Mouse (Mus musculus) limb, embryonic 14.5 days (tissue): ENCODE measurements around the gene Btbd35f22. TPM values are rescaled to one million over a fixed set of nuclear protein-coding genes. Genes with fewer than 3 reads are reported as not detected.
"Not testable (repeated sequence)": the region's sequence is repeated elsewhere in the genome, so short reads cannot be mapped to it uniquely, and the experiment has no call there.

Experiments
- ATAC-seq: fragments of 200-750 bp; cut with Nextera tagmentation; 2 replicates; pipeline ENCODE4 v1.8.0; 2017; ENCODE audit warnings: low read depth, moderate number of reproducible peaks, moderate TSS enrichment; ENCODE audit not compliant: low FRiP score
- DNase-seq: peaks from one replicate; pipeline ENCODE4 v3.0.0-alpha.2; 2015; ENCODE audit warnings: low spot score
- H3K27ac ChIP-seq: fragments of 300-500 bp; sonication (generic); replicated peaks from 2 replicates; pipeline ENCODE4 v1.5.1; 2014; ENCODE audit warnings: low read depth, mild to moderate bottlenecking, low read length, moderate library complexity, mixed read lengths
- H3K27me3 ChIP-seq: fragments of 300-500 bp; sonication (generic); 2 replicates; pipeline ENCODE4 v1.6.1; 2014; ENCODE audit warnings: low read length, mixed read lengths; ENCODE audit not compliant: control insufficient read depth, insufficient read depth
- H3K36me3 ChIP-seq: fragments of 300-500 bp; sonication (generic); 2 replicates; pipeline ENCODE4 v1.6.1; 2014; ENCODE audit warnings: mild to moderate bottlenecking, low read length, moderate library complexity, mixed read lengths; ENCODE audit not compliant: control insufficient read depth, insufficient read depth
- H3K4me1 ChIP-seq: fragments of 300-500 bp; sonication (generic); 2 replicates; pipeline ENCODE4 v1.6.1; 2014; ENCODE audit warnings: antibody characterized with exemption, low read length, mixed read lengths; ENCODE audit not compliant: control insufficient read depth, insufficient read depth
- H3K4me2 ChIP-seq: fragments of 300-500 bp; sonication (generic); replicated peaks from 2 replicates; pipeline ENCODE4 v1.6.1; 2014; ENCODE audit warnings: low read depth, mild to moderate bottlenecking, low read length, moderate library complexity; ENCODE audit not compliant: severe bottlenecking
- H3K4me3 ChIP-seq: fragments of 300-500 bp; sonication (generic); replicated peaks from 2 replicates; pipeline ENCODE4 v1.5.1; 2014; ENCODE audit warnings: low read length
- H3K9ac ChIP-seq: fragments of 300-500 bp; sonication (generic); 2 replicates; pipeline ENCODE4 v1.6.1; 2014; ENCODE audit warnings: mild to moderate bottlenecking, low read depth, low read length, moderate library complexity; ENCODE audit not compliant: severe bottlenecking
- H3K9me3 ChIP-seq: fragments of 300-500 bp; sonication (generic); 2 replicates; pipeline ENCODE4 v1.6.1; 2016; ENCODE audit warnings: low read length; ENCODE audit not compliant: control insufficient read depth
- WGBS: fragments of 180-500 bp; shearing (Covaris S2); extraction: QIAGEN DNeasy Blood & Tissue Kit; methylation state at CpG from one replicate; pipeline ENCODE4 v1.1.7; 2014; 5-methylcytosine and 5-hydroxymethylcytosine counted together
- polyA plus RNA-seq, 2 experiments: library from polyadenylated mRNA; depleted of rRNA in 1 of 2; stranded (reverse) in 1 of 2; unstranded in 1 of 2; fragments of >200 nt; fragmentation: Nextera tagmentation in 1 of 2; extraction: Ambion mirVana in 1 of 2; gene quantifications; 2 replicates each; pipeline versions ENCODE4 v1.2.1 to v1.2.3; 2012 to 2014

Btbd35f22 gene
- polyA plus RNA-seq (2012; rRNA removed) (not detected in 2 replicates), polyA plus RNA-seq (2014; fragmentation: Nextera tagmentation; extraction: Ambion mirVana) (not detected in 2 replicates)

- WGBS, result no CpG with 5 or more reads among the region's 3 CpGs
- not testable (repeated sequence) for H3K9me3 ChIP-seq, ATAC-seq, H3K4me1 ChIP-seq, H3K4me2 ChIP-seq, H3K9ac ChIP-seq, H3K36me3 ChIP-seq, DNase-seq, H3K27ac ChIP-seq, H3K27me3 ChIP-seq, H3K4me3 ChIP-seq
These were observed at the start of gene Btbd35f22 for GRCm38 (mm10) chrX:32047529-32047928. Btbd35f22 (plus strand) TSS chrX:32047829.

Other genes starting within 250 kb of the Btbd35f22 start
- not detected in 2 replicates for gene Gm21637, start 85.8 kb upstream of the Btbd35f22 start, polyA plus RNA-seq (2012; rRNA removed)
- gene Gm21637, start 85.8 kb upstream of the Btbd35f22 start, polyA plus RNA-seq (2014; fragmentation: Nextera tagmentation; extraction: Ambion mirVana), result not detected in 2 replicates
- not detected in 2 replicates for gene Btbd35f2, start 230.6 kb downstream of the Btbd35f22 start, polyA plus RNA-seq (2012; rRNA removed)
- gene Btbd35f2, start 230.6 kb downstream of the Btbd35f22 start, polyA plus RNA-seq (2014; fragmentation: Nextera tagmentation; extraction: Ambion mirVana), result not detected in 2 replicates